Mouse (Mus musculus) neural tube, embryonic 12.5 days (tissue): ENCODE results near the gene Gabrd. TPM values are rescaled to one million over a fixed set of nuclear protein-coding genes. Genes with fewer than 3 reads are reported as not detected.

Experiments used
- ATAC-seq: fragments of 200-750 bp; cut with Nextera tagmentation; 2 replicates; pipeline ENCODE4 v1.8.0; 2017; ENCODE audit warnings: low read depth, mild to moderate bottlenecking, moderate TSS enrichment, moderate library complexity; ENCODE audit not compliant: low FRiP score
- H3K27ac ChIP-seq: fragments of 300-500 bp; sonication (generic); 2 replicates; pipeline ENCODE4 v1.5.1; 2016
- H3K27me3 ChIP-seq: fragments of 300-500 bp; sonication (generic); replicated peaks from 2 replicates; pipeline ENCODE4 v1.6.1; 2016; ENCODE audit warnings: mild to moderate bottlenecking
- H3K36me3 ChIP-seq: fragments of 300-500 bp; sonication (generic); 2 replicates; pipeline ENCODE4 v1.6.1; 2016; ENCODE audit warnings: mild to moderate bottlenecking
- H3K4me1 ChIP-seq: fragments of 300-500 bp; sonication (generic); 2 replicates; pipeline ENCODE4 v1.6.1; 2016
- H3K4me2 ChIP-seq: fragments of 300-500 bp; sonication (generic); replicated peaks from 2 replicates; pipeline ENCODE4 v1.6.1; 2016; ENCODE audit warnings: mild to moderate bottlenecking
- H3K4me3 ChIP-seq: fragments of 300-500 bp; sonication (generic); 2 replicates; pipeline ENCODE4 v1.5.1; 2016
- H3K9ac ChIP-seq: fragments of 300-500 bp; sonication (generic); 2 replicates; pipeline ENCODE4 v1.6.1; 2016; ENCODE audit warnings: mild to moderate bottlenecking
- H3K9me3 ChIP-seq: fragments of 300-500 bp; sonication (generic); 2 replicates; pipeline ENCODE4 v1.6.1; 2016; ENCODE audit warnings: mild to moderate bottlenecking
- WGBS: fragments of 180-500 bp; shearing (Covaris S2); methylation state at CpG from one replicate; pipeline ENCODE4 v1.1.7; 2016; 5-methylcytosine and 5-hydroxymethylcytosine counted together
- polyA plus RNA-seq: library from polyadenylated mRNA; unstranded; fragments of >200 nt; fragmentation: Nextera tagmentation; extraction: Ambion mirVana; gene quantifications from 2 replicates; pipeline ENCODE4 v1.2.1, GENCODE M21; 2016

The Gabrd gene
- polyA plus RNA-seq, 1 experiment from 2014 or later, result 0.34 TPM

DNA sequence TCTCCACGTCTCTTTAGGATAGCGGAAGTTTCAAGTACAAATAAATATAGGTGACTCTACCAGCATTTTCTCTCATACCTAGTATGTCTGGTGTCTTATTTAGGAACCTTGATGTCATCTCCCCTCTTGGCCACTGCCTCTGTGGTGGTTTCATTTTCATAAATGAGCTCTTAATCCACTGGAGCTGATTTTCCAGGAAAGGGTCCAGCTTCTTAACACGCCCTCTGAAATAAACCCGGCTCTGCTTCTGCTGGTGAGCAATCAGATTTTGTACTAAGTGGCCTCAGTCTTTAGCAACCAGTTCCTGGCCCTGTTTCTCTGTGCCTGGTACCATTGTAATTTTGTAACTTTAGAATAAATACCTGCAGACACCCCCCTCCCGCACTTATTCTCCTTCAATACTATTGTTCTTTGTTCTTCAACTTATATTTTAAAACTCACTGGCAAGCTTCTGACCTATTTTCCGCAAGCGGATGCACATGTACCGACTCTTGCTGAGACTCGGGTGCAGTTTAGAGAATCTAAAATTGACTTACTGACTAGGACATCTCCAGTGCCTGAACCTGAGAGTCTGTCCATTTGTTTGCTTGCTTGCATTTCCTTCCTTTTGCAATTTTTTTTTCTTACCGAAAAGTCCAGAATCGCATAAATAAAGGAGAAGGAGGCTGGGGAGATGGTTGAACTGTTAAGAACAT lies 15.9 kb upstream of the Gabrd start:
- Histone ChIP-seq H3K27me3 (no peaks in the 10 kb centered on the region), H3K27ac (no peak overlapping the region), H3K4me3 (no peak overlapping the region), H3K9ac (no peak overlapping the region), H3K36me3 (no peaks in the 10 kb centered on the region), H3K4me2 (no peak overlapping the region), H3K9me3 (no peaks in the 10 kb centered on the region), H3K4me1 (peaks cover 5% of the 10 kb centered on the region; the same call in 1 of the 2 replicates)
- WGBS, result 90% methylated on average over 11 of the region's 11 CpGs
- no peak for ATAC-seq

GRCm38 (mm10) chr4:155412124-155412523 lies 14.2 kb upstream of the Gabrd start:
- WGBS, result 88% methylated on average over 6 of the region's 6 CpGs
- H3K27ac ChIP-seq, result no peak overlapping the region
- H3K4me3 ChIP-seq, result no peak overlapping the region
- H3K9me3 ChIP-seq, result no peaks in the 10 kb centered on the region
- H3K4me1 ChIP-seq, result peaks cover 5% of the 10 kb centered on the region; the same call in 1 of the 2 replicates
- H3K9ac ChIP-seq, result no peak overlapping the region
- H3K36me3 ChIP-seq, result no peaks in the 10 kb centered on the region
- H3K4me2 ChIP-seq, result no peak overlapping the region
- no peak for ATAC-seq
- no peaks in the 10 kb centered on the region for H3K27me3 ChIP-seq

GRCm38 (mm10) chr4:155409058-155409776 lies 11.3 kb upstream of the Gabrd start, which contains the start of gene Cfap74:
Gene Cfap74, plus strand, starts transcription at chr4:155409190.
- no peaks in the 10 kb centered on the region for H3K27me3 ChIP-seq
- peak within 1 kb of the TSS; percentile 40; the same call in 1 of the 2 replicates for H3K9ac ChIP-seq
- H3K4me1 ChIP-seq, result peaks cover 5% of the 10 kb centered on the region; the same call in 1 of the 2 replicates
- no peaks in the 10 kb centered on the region for H3K36me3 ChIP-seq
- peak; percentile 99 for ATAC-seq
- peak within 1 kb of the TSS; percentile 93 for H3K4me2 ChIP-seq
- WGBS, result under 1% methylated on average over 35 of the region's 35 CpGs
- H3K4me3 ChIP-seq, result peak within 1 kb of the TSS; percentile 58
- no peak within 1 kb of the TSS for H3K27ac ChIP-seq
- no peaks in the 10 kb centered on the region for H3K9me3 ChIP-seq

DNA sequence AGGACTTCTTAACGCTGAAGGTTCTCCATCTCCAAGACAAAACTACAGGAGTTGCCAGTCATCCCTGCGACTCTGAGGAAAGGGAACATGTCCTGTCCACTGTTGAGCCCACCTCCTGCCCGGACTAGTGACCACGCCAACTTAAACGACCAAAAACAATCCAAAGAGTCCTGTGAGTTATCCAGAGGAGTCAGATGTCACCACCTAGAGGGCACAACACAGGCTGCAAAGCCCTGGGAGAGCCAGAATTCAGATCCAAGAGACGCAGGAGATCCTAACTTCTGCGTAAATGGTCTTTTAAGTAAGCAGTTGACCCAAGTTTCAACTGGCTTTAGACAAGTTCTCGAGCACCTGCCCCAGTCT lies 10.8 kb upstream of the Gabrd start:
- no peak overlapping the region for H3K27ac ChIP-seq

DNA sequence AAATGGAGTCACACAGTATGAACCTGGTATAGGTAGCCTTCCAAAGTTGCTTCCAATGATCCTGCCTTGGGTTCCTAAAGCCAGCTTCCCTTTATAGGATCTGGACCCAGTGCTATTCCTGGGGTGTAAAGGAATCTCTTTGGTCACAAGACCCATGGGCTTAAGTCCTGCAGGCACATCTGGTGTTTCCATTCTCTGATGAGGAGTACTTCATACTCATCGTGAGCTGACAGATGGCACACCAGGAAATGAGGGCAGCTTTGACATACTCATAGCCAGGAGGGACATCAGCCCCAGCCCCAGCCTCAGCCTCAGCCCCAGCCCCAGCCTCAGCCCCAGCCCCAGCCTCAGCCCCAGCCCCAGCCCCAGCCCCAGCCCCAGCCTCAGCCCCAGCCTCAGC lies 4.6 kb upstream of the Gabrd start:
- no peak overlapping the region for H3K27ac ChIP-seq
- ATAC-seq, result no peak
- no peak overlapping the region for H3K9ac ChIP-seq
- no peaks in the 10 kb centered on the region for H3K9me3 ChIP-seq
- WGBS, result 74% methylated on average over 1 of the region's 1 CpGs
- peaks cover 28% of the 10 kb centered on the region for H3K27me3 ChIP-seq
- no peak overlapping the region for H3K4me3 ChIP-seq
- H3K36me3 ChIP-seq, result no peaks in the 10 kb centered on the region
- peaks cover 8% of the 10 kb centered on the region; the same call in 1 of the 2 replicates for H3K4me1 ChIP-seq
- no peak overlapping the region for H3K4me2 ChIP-seq

More for the DNA sequence above, 10.8 kb upstream of the Gabrd start:
- peak overlapping the region; percentile 58 for H3K4me3 ChIP-seq
- no peaks in the 10 kb centered on the region for H3K36me3 ChIP-seq
- ATAC-seq, result peak; percentile 53; the same call in 1 of the 2 replicates
- H3K27me3 ChIP-seq, result no peaks in the 10 kb centered on the region
- peak overlapping the region; percentile 93 for H3K4me2 ChIP-seq
- H3K9me3 ChIP-seq, result no peaks in the 10 kb centered on the region
- H3K4me1 ChIP-seq, result peaks cover 5% of the 10 kb centered on the region; the same call in 1 of the 2 replicates
- H3K9ac ChIP-seq, result 0 out of 2 replicates have a peak overlapping the region, but pooled peaks have one; percentile 13
- WGBS, result 4% methylated on average over 8 of the region's 8 CpGs

DNA sequence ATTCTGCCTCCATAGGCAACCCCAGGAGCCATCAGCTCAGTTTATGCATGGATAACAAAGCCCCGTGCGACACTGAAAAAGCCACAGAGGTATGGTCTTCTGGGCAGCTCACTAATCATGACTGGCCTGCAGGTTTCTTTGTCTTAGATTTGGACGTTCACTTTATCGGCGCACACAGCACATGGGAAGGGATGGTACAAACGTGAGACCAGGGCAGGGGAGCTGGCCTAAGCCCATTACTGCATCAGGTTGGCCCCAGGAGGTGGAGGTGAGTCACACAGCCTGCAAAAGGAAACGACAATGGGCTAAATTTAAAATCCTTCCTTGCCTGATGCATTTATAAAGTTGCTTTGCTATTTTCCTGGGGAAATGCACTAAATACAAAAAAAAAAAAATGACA lies 3.2 kb upstream of the Gabrd start:
- no peak overlapping the region for H3K9ac ChIP-seq
- H3K9me3 ChIP-seq, result no peaks in the 10 kb centered on the region
- H3K27ac ChIP-seq, result no peak overlapping the region
- no peak overlapping the region for H3K4me3 ChIP-seq
- 73% methylated on average over 7 of the region's 7 CpGs for WGBS
- peaks cover 9% of the 10 kb centered on the region; the same call in 1 of the 2 replicates for H3K4me1 ChIP-seq
- H3K36me3 ChIP-seq, result no peaks in the 10 kb centered on the region
- H3K27me3 ChIP-seq, result peaks cover 40% of the 10 kb centered on the region
- no peak for ATAC-seq
- H3K4me2 ChIP-seq, result no peak overlapping the region

- no peak for ATAC-seq
These were observed 269 bp upstream of the Gabrd start for GRCm38 (mm10) chr4:155398222-155398540.

DNA sequence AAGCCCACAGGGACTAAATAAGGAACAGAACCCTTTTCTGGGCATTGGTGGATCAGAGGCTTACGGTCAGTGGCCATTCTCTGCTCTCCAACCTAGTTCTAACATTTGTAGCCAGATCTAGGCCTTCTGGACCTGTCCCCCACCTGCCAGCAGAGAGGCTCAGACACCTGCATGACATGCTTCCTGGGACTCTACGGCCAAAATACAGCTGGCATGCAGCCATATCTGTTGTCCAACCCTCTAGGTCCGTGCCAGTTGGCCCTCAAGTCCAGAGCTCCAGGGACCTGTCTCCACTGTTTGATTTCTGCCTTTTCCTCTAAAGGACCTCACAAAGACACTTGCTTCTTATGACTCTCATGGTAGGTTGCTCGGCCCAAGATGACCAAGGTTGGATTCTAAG lies 1.2 kb downstream of the Gabrd start:
- 86% methylated on average over 4 of the region's 4 CpGs for WGBS
- Histone ChIP-seq H3K27ac (no peak overlapping the region), H3K4me3 (no peak overlapping the region), H3K4me2 (no peak overlapping the region), H3K4me1 (peaks cover 9% of the 10 kb centered on the region; the same call in 1 of the 2 replicates), H3K9me3 (no peaks in the 10 kb centered on the region), H3K36me3 (no peaks in the 10 kb centered on the region), H3K27me3 (peaks cover 48% of the 10 kb centered on the region), H3K9ac (no peak overlapping the region)
- ATAC-seq, result no peak

More at GRCm38 (mm10) chr4:155398222-155398540, 269 bp upstream of the Gabrd start:
- H3K9me3 ChIP-seq, result no peaks in the 10 kb centered on the region
- H3K36me3 ChIP-seq, result no peaks in the 10 kb centered on the region
- peak overlapping the region; percentile 73 for H3K4me2 ChIP-seq
- H3K4me1 ChIP-seq, result peaks cover 9% of the 10 kb centered on the region; the same call in 1 of the 2 replicates
- H3K27ac ChIP-seq, result no peak overlapping the region
- 3% methylated on average over 9 of the region's 9 CpGs for WGBS
- H3K27me3 ChIP-seq, result peaks cover 48% of the 10 kb centered on the region
- H3K9ac ChIP-seq, result 0 out of 2 replicates have a peak overlapping the region, but pooled peaks have one; percentile 10
- H3K4me3 ChIP-seq, result peak overlapping the region; percentile 32

DNA sequence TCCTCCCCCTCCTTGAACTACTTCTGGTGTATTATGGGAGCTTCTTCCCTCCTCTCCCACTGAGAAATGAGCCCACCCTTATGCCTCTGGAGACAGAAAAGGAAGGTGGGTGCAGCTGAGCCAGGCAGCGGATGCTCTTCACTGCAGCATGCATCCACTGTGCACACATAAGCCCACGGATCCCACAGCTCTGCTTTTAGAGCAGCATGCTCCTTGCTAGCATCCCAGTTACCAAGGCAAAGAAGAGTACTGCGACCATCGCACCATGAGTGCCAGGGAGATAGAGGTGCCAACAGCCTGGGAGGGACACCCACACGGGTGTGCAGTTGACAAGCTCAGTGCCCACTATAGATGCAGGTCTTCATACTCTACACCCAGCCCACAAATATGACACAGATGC lies 2.4 kb downstream of the Gabrd start:
- Histone ChIP-seq H3K27me3 (peaks cover 48% of the 10 kb centered on the region), H3K36me3 (no peaks in the 10 kb centered on the region), H3K9ac (no peak overlapping the region), H3K4me2 (no peak overlapping the region), H3K27ac (no peak overlapping the region), H3K9me3 (no peaks in the 10 kb centered on the region), H3K4me3 (no peak overlapping the region), H3K4me1 (peaks cover 9% of the 10 kb centered on the region; the same call in 1 of the 2 replicates)
- 92% methylated on average over 5 of the region's 5 CpGs for WGBS
- ATAC-seq, result no peak

DNA sequence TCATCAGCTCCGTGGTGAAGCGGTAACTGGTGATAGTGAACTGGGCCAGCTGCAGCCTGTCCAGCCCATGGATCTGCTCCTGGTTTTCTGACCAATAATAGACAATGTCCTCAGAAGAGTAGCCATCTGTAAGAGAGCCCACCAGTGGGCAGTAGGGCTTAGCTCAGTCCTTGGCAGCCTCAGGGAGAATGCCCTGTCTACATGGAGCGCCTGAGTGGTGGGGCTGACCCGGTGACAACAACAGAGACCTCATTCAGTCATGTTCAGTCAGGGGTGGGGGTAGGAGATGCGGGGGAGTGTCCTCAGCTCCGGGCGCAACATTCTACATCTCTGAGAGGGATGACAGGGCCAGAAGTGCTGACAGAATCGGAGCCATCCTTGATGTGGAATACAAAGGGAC lies 10.7 kb downstream of the Gabrd start:
- Histone ChIP-seq H3K27me3 (no peaks in the 10 kb centered on the region), H3K4me3 (no peak overlapping the region), H3K4me2 (no peak overlapping the region), H3K27ac (no peak overlapping the region), H3K4me1 (peaks cover 7% of the 10 kb centered on the region), H3K9ac (no peak overlapping the region), H3K9me3 (no peaks in the 10 kb centered on the region), H3K36me3 (no peaks in the 10 kb centered on the region)
- 89% methylated on average over 8 of the region's 8 CpGs for WGBS
- ATAC-seq, result no peak

DNA sequence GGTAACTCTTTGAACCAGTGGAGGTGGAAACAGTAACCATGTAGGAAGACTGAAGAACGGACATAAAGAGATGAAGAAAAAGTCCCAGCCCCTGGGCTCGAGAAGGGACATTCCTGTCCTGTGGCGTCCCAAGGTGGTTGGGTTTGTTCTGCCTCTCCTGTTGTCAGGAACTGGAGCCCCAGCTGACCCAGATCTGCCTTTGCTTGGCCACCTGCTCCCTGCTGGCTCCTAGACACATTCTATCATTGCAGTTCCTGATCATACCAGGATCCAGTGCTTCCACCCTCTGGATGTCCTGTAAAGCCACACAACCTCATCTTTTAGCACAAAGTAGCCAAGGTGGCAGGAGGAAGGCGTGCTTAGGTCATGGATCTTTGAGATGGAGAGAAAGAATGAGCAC lies 14.6 kb downstream of the Gabrd start:
- no peak for ATAC-seq
- 76% methylated on average over 4 of the region's 4 CpGs for WGBS
- no peaks in the 10 kb centered on the region for H3K36me3 ChIP-seq
- no peaks in the 10 kb centered on the region for H3K9me3 ChIP-seq
- no peak overlapping the region for H3K4me2 ChIP-seq
- no peak overlapping the region for H3K27ac ChIP-seq
- H3K27me3 ChIP-seq, result no peaks in the 10 kb centered on the region
- H3K4me1 ChIP-seq, result peaks cover 11% of the 10 kb centered on the region
- no peak overlapping the region for H3K9ac ChIP-seq
- no peak overlapping the region for H3K4me3 ChIP-seq

GRCm38 (mm10) chr4:155382752-155383151 lies 15.2 kb downstream of the Gabrd start:
- 21% methylated on average over 9 of the region's 9 CpGs for WGBS
- Histone ChIP-seq H3K36me3 (no peaks in the 10 kb centered on the region), H3K27me3 (no peaks in the 10 kb centered on the region), H3K9ac (0 out of 2 replicates have a peak overlapping the region, but pooled peaks have one; percentile 42), H3K4me1 (peaks cover 11% of the 10 kb centered on the region), H3K27ac (no peak overlapping the region), H3K4me2 (no peak overlapping the region), H3K9me3 (no peaks in the 10 kb centered on the region), H3K4me3 (no peak overlapping the region)
- no peak for ATAC-seq
